Mouse (Mus musculus) E14TG2a.4 (cell line): ENCODE results near the gene Fem1b.

Experiments used
- CTCF ChIP-seq: conservative IDR thresholded peaks from 2 replicates; pipeline ENCODE4 v1.5.1; 2014; ENCODE audit warnings: low read length
- NANOG ChIP-seq: IDR thresholded peaks from 2 replicates; pipeline ENCODE4 v1.6.1; 2014; ENCODE audit warnings: borderline replicate concordance, low read length, mixed read lengths

- TF ChIP-seq CTCF = no peak
- no peak for TF ChIP-seq NANOG
Observed at GRCm38 (mm10) chr9:62772746-62773145, 39.0 kb downstream of the Fem1b start.
